Mouse (Mus musculus) olfactory bulb, adult 2 months (tissue): Measurements from ENCODE around the gene Zfp341. TPM values are rescaled to one million over a fixed set of nuclear protein-coding genes. Genes with fewer than 3 reads are reported as not detected.

Experiments
- H3K27ac ChIP-seq: fragments of 200-500 bp; 2 replicates; pipeline ENCODE4 v1.5.1; 2012; ENCODE audit warnings: low read depth, low read length; ENCODE audit not compliant: insufficient read depth
- H3K4me1 ChIP-seq: fragments of 200-500 bp; 2 replicates; pipeline ENCODE4 v1.6.1; 2012; ENCODE audit warnings: low read length; ENCODE audit not compliant: control insufficient read depth, insufficient read depth
- H3K4me3 ChIP-seq: fragments of 200-500 bp; 2 replicates; pipeline ENCODE4 v1.5.1; 2012; ENCODE audit warnings: mild to moderate bottlenecking, low read depth, low read length, moderate library complexity; ENCODE audit not compliant: insufficient read depth
- CTCF ChIP-seq: fragments of 200-500 bp; IDR thresholded peaks from 2 replicates; pipeline ENCODE4 v1.5.1; 2012; ENCODE audit warnings: low read depth, mild to moderate bottlenecking, low read length, moderate library complexity; ENCODE audit not compliant: insufficient read depth
- POLR2A ChIP-seq: fragments of 200-500 bp; IDR thresholded peaks from 2 replicates; pipeline ENCODE4 v1.6.1; 2012; ENCODE audit warnings: mild to moderate bottlenecking, low read depth, low read length, moderate library complexity; ENCODE audit not compliant: insufficient read depth
- WGBS: fragments of 180-500 bp; shearing (Covaris S2); methylation state at CpG from one replicate; pipeline ENCODE4 v1.1.7; 2018; 5-methylcytosine and 5-hydroxymethylcytosine counted together
- polyA plus RNA-seq: library from polyadenylated mRNA; stranded (reverse); fragments of >200 nt; gene quantifications from 2 replicates; pipeline ENCODE4 v1.2.4, GENCODE M21; 2012; ENCODE audit warnings: low replicate concordance; ENCODE audit not compliant: missing spikeins, insufficient read depth, insufficient read length

Zfp341 gene
- polyA plus RNA-seq, 1 experiment = not detected

- no peak overlapping the region for H3K27ac ChIP-seq
- peaks cover 7% of the 10 kb centered on the region for H3K4me1 ChIP-seq
- TF ChIP-seq CTCF = no peak
- TF ChIP-seq POLR2A = no peak
- WGBS = 56% methylated on average over 4 of the region's 4 CpGs
- H3K4me3 ChIP-seq = no peak overlapping the region
These were observed 42.4 kb upstream of the Zfp341 start for GRCm38 (mm10) chr2:154570666-154571065.

- WGBS = 83% methylated on average over 4 of the region's 4 CpGs
- peaks cover 7% of the 10 kb centered on the region for H3K4me1 ChIP-seq
- H3K4me3 ChIP-seq = no peak overlapping the region
- H3K27ac ChIP-seq = no peak overlapping the region
- TF ChIP-seq CTCF (no peak), POLR2A (no peak)
These were observed 41.8 kb upstream of the Zfp341 start for GRCm38 (mm10) chr2:154571266-154571665.

- Histone ChIP-seq H3K27ac (no peak overlapping the region), H3K4me3 (no peak overlapping the region), H3K4me1 (peaks cover 12% of the 10 kb centered on the region)
- TF ChIP-seq CTCF = no peak
- TF ChIP-seq POLR2A = no peak
- WGBS = 79% methylated on average over 8 of the region's 8 CpGs
These were observed 41.1 kb upstream of the Zfp341 start for GRCm38 (mm10) chr2:154571976-154572375.

GRCm38 (mm10) chr2:154572996-154573395, 40.1 kb upstream of the Zfp341 start:
- 87% methylated on average over 3 of the region's 3 CpGs for WGBS
- TF ChIP-seq POLR2A = no peak
- no peak for TF ChIP-seq CTCF
- H3K4me3 ChIP-seq = no peak overlapping the region
- H3K4me1 ChIP-seq = peaks cover 19% of the 10 kb centered on the region
- H3K27ac ChIP-seq = no peak overlapping the region

GRCm38 (mm10) chr2:154574271-154574670, 38.8 kb upstream of the Zfp341 start:
- H3K4me1 ChIP-seq = peaks cover 12% of the 10 kb centered on the region
- H3K4me3 ChIP-seq = no peak overlapping the region
- TF ChIP-seq POLR2A (no peak), CTCF (no peak)
- no peak overlapping the region for H3K27ac ChIP-seq
- WGBS = 70% methylated on average over 7 of the region's 7 CpGs

GRCm38 (mm10) chr2:154576876-154577743, 36.0 kb upstream of the Zfp341 start:
- peaks cover 19% of the 10 kb centered on the region for H3K4me1 ChIP-seq
- H3K27ac ChIP-seq = no peak overlapping the region
- no peak for TF ChIP-seq POLR2A
- no peak for TF ChIP-seq CTCF
- WGBS = 61% methylated on average over 12 of the region's 12 CpGs
- H3K4me3 ChIP-seq = no peak overlapping the region

GRCm38 (mm10) chr2:154577744-154578067, 35.4 kb upstream of the Zfp341 start:
- Histone ChIP-seq H3K4me1 (peaks cover 19% of the 10 kb centered on the region), H3K4me3 (no peak overlapping the region), H3K27ac (no peak overlapping the region)
- TF ChIP-seq POLR2A = no peak
- no peak for TF ChIP-seq CTCF
- 86% methylated on average over 6 of the region's 6 CpGs for WGBS

- 69% methylated on average over 8 of the region's 8 CpGs for WGBS
These were observed 32.5 kb upstream of the Zfp341 start for GRCm38 (mm10) chr2:154580586-154580985.

GRCm38 (mm10) chr2:154581421-154581820, 31.7 kb upstream of the Zfp341 start:
- TF ChIP-seq POLR2A (no peak), CTCF (no peak)
- Histone ChIP-seq H3K27ac (no peak overlapping the region), H3K4me3 (no peak overlapping the region), H3K4me1 (peaks cover 38% of the 10 kb centered on the region)
- WGBS = 97% methylated on average over 1 of the region's 1 CpGs

More at GRCm38 (mm10) chr2:154580586-154580985, 32.5 kb upstream of the Zfp341 start:
- TF ChIP-seq POLR2A (no peak), CTCF (no peak)
- Histone ChIP-seq H3K27ac (no peak overlapping the region), H3K4me3 (no peak overlapping the region), H3K4me1 (peaks cover 38% of the 10 kb centered on the region)
